In the genomic region with DNA sequence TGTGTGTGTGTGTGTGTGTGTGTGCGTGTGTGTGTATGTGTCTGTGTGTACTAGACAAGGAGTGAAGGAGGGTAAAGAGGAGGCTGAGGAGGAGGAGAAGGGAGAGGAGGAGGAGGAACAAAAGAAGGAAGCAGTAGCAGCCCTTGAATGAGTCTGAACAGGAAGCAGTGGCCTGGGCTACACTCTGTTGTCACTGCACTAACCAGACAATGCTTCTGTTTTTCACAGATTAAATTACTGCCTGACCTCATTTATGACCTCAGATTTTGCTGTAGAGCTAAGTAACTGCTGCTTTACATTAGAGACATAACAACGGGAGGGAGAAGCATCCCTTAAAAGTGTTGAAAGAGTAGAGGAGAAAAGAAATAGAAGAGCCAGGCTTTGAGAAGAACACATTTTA, we compare ENCODE assay signal across 30 mouse cellular contexts. TPM values are rescaled to one million over a fixed set of nuclear protein-coding genes. Genes with fewer than 3 reads are reported as not detected.
A peak's percentile ranks its signal among the peaks of the same experiment; 100 is the strongest.
DNase-seq lines count a peak whose midpoint lies in the region; ATAC-seq lines count a peak whose summit lies in the region.
"Had no signal": no experiment of that assay in that cellular context is flagged by ENCODE, and none has a peak within 500 bp of the region (broad histone marks: within the 10 kb centered on the region; RNA-seq: fewer than 3 reads in every experiment).

No protein-coding gene starts in this region.

- no peak overlapping the region for H3K27ac ChIP-seq in hindbrain, embryonic 14.5 days
- no peak overlapping the region for H3K27ac ChIP-seq in hindbrain, embryonic 11.5 days (ENCODE audit: low read depth, low read length)
- H3K27ac ChIP-seq in midbrain, embryonic 16.5 days (ENCODE audit: low read length): no peak overlapping the region
- no peak overlapping the region for H3K27ac ChIP-seq in midbrain, embryonic 14.5 days (replicated peaks; ENCODE audit: low read depth, low read length)
- H3K27ac ChIP-seq in neural tube, embryonic 15.5 days (replicated peaks): no peak overlapping the region
- H3K27ac ChIP-seq: embryonic facial prominence, embryonic 12.5 days; forebrain, embryonic 12.5 days; heart, adult 2 months; heart, embryonic 13.5 days; limb, embryonic 12.5 days; midbrain, embryonic 12.5 days had no signal

- DNase-seq in hindbrain, embryonic 14.5 days (ENCODE audit: low spot score): no peak
- no peak for DNase-seq in hindbrain, embryonic 11.5 days (ENCODE audit: low spot score)
- DNase-seq in midbrain, embryonic 14.5 days: no peak
- DNase-seq in thymus, postnatal 4 days: no peak
- DNase-seq: adrenal gland, postnatal 10 days; cerebellum, adult 18-20 months; cerebellum, postnatal 14 days; gastrocnemius, postnatal 36 days; heart, adult 2 months; heart, postnatal 14 days; kidney, adult 2 months; kidney, postnatal 10 days; liver, postnatal 0 days; lung, postnatal 14 days; thymus, adult 18-20 months had no signal

- no peaks in the 10 kb centered on the region for H3K9me3 ChIP-seq in hindbrain, embryonic 14.5 days (ENCODE audit: control insufficient read depth, low read length)
- no peaks in the 10 kb centered on the region for H3K9me3 ChIP-seq in hindbrain, embryonic 11.5 days (ENCODE audit: control insufficient read depth, low read length)
- H3K9me3 ChIP-seq in midbrain, embryonic 16.5 days (replicated peaks; ENCODE audit: control insufficient read depth, low read length, poor library complexity, severe bottlenecking): no peaks in the 10 kb centered on the region
- no peaks in the 10 kb centered on the region for H3K9me3 ChIP-seq in midbrain, embryonic 14.5 days (ENCODE audit: control insufficient read depth, low read length)
- no peaks in the 10 kb centered on the region for H3K9me3 ChIP-seq in neural tube, embryonic 15.5 days (replicated peaks)
- H3K9me3 ChIP-seq: embryonic facial prominence, embryonic 12.5 days; forebrain, embryonic 12.5 days; heart, embryonic 13.5 days; limb, embryonic 12.5 days; midbrain, embryonic 12.5 days had no signal

- 46% methylated on average over 2 of the region's 2 CpGs for WGBS in hindbrain, embryonic 14.5 days
- 49% methylated on average over 2 of the region's 2 CpGs for WGBS in hindbrain, embryonic 11.5 days
- 61% methylated on average over 2 of the region's 2 CpGs for WGBS in midbrain, embryonic 16.5 days
- 56% methylated on average over 2 of the region's 2 CpGs for WGBS in midbrain, embryonic 14.5 days
- WGBS in neural tube, embryonic 15.5 days: 42% methylated on average over 2 of the region's 2 CpGs

- no peaks in the 10 kb centered on the region for H3K36me3 ChIP-seq in hindbrain, embryonic 14.5 days (replicated peaks; ENCODE audit: control insufficient read depth, insufficient read depth)
- no peaks in the 10 kb centered on the region for H3K36me3 ChIP-seq in hindbrain, embryonic 11.5 days (ENCODE audit: control insufficient read depth, insufficient read depth, low read length)
- no peaks in the 10 kb centered on the region for H3K36me3 ChIP-seq in midbrain, embryonic 16.5 days (ENCODE audit: control insufficient read depth, insufficient read depth, low read length)
- no peaks in the 10 kb centered on the region for H3K36me3 ChIP-seq in midbrain, embryonic 14.5 days (ENCODE audit: control insufficient read depth, insufficient read depth, low read length)
- no peaks in the 10 kb centered on the region for H3K36me3 ChIP-seq in neural tube, embryonic 15.5 days
- H3K36me3 ChIP-seq: embryonic facial prominence, embryonic 12.5 days; forebrain, embryonic 12.5 days; G1E; heart, embryonic 13.5 days; limb, embryonic 12.5 days; midbrain, embryonic 12.5 days had no signal

- peaks cover 42% of the 10 kb centered on the region for H3K27me3 ChIP-seq in hindbrain, embryonic 14.5 days (ENCODE audit: control insufficient read depth, insufficient read depth, low read length)
- peaks cover 29% of the 10 kb centered on the region for H3K27me3 ChIP-seq in hindbrain, embryonic 11.5 days (ENCODE audit: control insufficient read depth, insufficient read depth, low read length)
- no peaks in the 10 kb centered on the region for H3K27me3 ChIP-seq in midbrain, embryonic 16.5 days (ENCODE audit: control insufficient read depth, insufficient read depth, low read depth, low read length)
- peaks cover 36% of the 10 kb centered on the region for H3K27me3 ChIP-seq in midbrain, embryonic 14.5 days (ENCODE audit: control insufficient read depth, insufficient read depth, low read length)
- H3K27me3 ChIP-seq in neural tube, embryonic 15.5 days (replicated peaks): peaks cover 18% of the 10 kb centered on the region

- H3K4me3 ChIP-seq in hindbrain, embryonic 14.5 days (replicated peaks; ENCODE audit: low read length): no peak overlapping the region
- no peak overlapping the region for H3K4me3 ChIP-seq in hindbrain, embryonic 11.5 days (ENCODE audit: low read depth, low read length)
- no peak overlapping the region for H3K4me3 ChIP-seq in midbrain, embryonic 16.5 days (ENCODE audit: low read depth, low read length)
- H3K4me3 ChIP-seq in midbrain, embryonic 14.5 days (replicated peaks; ENCODE audit: low read depth, low read length): no peak overlapping the region
- 0 out of 2 replicates have a peak overlapping the region, but pooled peaks have one; percentile 4 for H3K4me3 ChIP-seq in neural tube, embryonic 15.5 days (replicated peaks)
- H3K4me3 ChIP-seq: embryonic facial prominence, embryonic 12.5 days; erythroblast, embryonic 14.5 days; forebrain, embryonic 12.5 days; heart, adult 2 months; heart, embryonic 13.5 days; limb, embryonic 12.5 days; midbrain, embryonic 12.5 days; myocyte had no signal

- H3K9ac ChIP-seq in hindbrain, embryonic 14.5 days: no peak overlapping the region
- no peak overlapping the region for H3K9ac ChIP-seq in hindbrain, embryonic 11.5 days (ENCODE audit: low read depth, low read length)
- H3K9ac ChIP-seq in midbrain, embryonic 16.5 days (ENCODE audit: low read depth, low read length): no peak overlapping the region
- no peak overlapping the region for H3K9ac ChIP-seq in midbrain, embryonic 14.5 days (replicated peaks; ENCODE audit: low read length)
- H3K9ac ChIP-seq in neural tube, embryonic 15.5 days (replicated peaks): no peak overlapping the region; the same call in 1 of the 2 replicates
- H3K9ac ChIP-seq: embryonic facial prominence, embryonic 12.5 days; forebrain, embryonic 12.5 days; heart, embryonic 13.5 days; limb, embryonic 12.5 days; liver, postnatal 0 days; midbrain, embryonic 12.5 days had no signal

- peak overlapping the region; percentile 15; the same call in 1 of the 2 replicates for H3K4me2 ChIP-seq in hindbrain, embryonic 14.5 days (replicated peaks)
- H3K4me2 ChIP-seq in hindbrain, embryonic 11.5 days (replicated peaks; ENCODE audit: low read depth, low read length): no peak overlapping the region
- H3K4me2 ChIP-seq in midbrain, embryonic 16.5 days (ENCODE audit: low read length): peak overlapping the region; percentile 25; the same call in 1 of the 2 replicates
- no peak overlapping the region for H3K4me2 ChIP-seq in midbrain, embryonic 14.5 days (ENCODE audit: low read length)
- peak overlapping the region; percentile 35 for H3K4me2 ChIP-seq in neural tube, embryonic 15.5 days
- H3K4me2 ChIP-seq: embryonic facial prominence, embryonic 12.5 days; forebrain, embryonic 12.5 days; heart, embryonic 13.5 days; limb, embryonic 12.5 days; liver, embryonic 11.5 days; midbrain, embryonic 12.5 days had no signal

- H3K4me1 ChIP-seq in hindbrain, embryonic 14.5 days (replicated peaks; ENCODE audit: control insufficient read depth, insufficient read depth, low read length): peaks cover 19% of the 10 kb centered on the region
- peaks cover 11% of the 10 kb centered on the region for H3K4me1 ChIP-seq in hindbrain, embryonic 11.5 days (replicated peaks; ENCODE audit: control insufficient read depth, insufficient read depth, low read length)
- peaks cover 8% of the 10 kb centered on the region for H3K4me1 ChIP-seq in midbrain, embryonic 16.5 days (ENCODE audit: control insufficient read depth, insufficient read depth, low read length)
- peaks cover 15% of the 10 kb centered on the region for H3K4me1 ChIP-seq in midbrain, embryonic 14.5 days (ENCODE audit: control insufficient read depth, insufficient read depth, low read length)
- peaks cover 41% of the 10 kb centered on the region for H3K4me1 ChIP-seq in neural tube, embryonic 15.5 days

- no peak for ATAC-seq in hindbrain, embryonic 14.5 days (ENCODE audit: low FRiP score)
- no peak for ATAC-seq in hindbrain, embryonic 11.5 days (ENCODE audit: low FRiP score)
- ATAC-seq in midbrain, embryonic 16.5 days: no peak
- ATAC-seq in midbrain, embryonic 14.5 days (ENCODE audit: low FRiP score, low TSS enrichment): no peak
- peak; percentile 50 for ATAC-seq in common myeloid progenitor, adult 5-6 weeks (replicated peaks; ENCODE audit: low read depth, poor library complexity, severe bottlenecking)
- ATAC-seq in neural tube, embryonic 15.5 days (ENCODE audit: low FRiP score): no peak
- ATAC-seq: inflammation-experienced regulatory T-cells, adult 6 months; liver, postnatal 0 days had no signal

RNA-seq across cellular contexts. Expression of a gene that starts 4.6 kb away (rescaled TPM):
- 11.6 and 12.2 TPM in 2 replicates for polyA plus RNA-seq in hindbrain, embryonic 14.5 days (2014; fragmentation: Nextera tagmentation; extraction: Ambion mirVana)
- 0.33 and 0.62 TPM in 2 replicates for polyA plus RNA-seq in hindbrain, embryonic 11.5 days (2014; fragmentation: Nextera tagmentation; extraction: Ambion mirVana)
- polyA plus RNA-seq in midbrain, embryonic 16.5 days (2015; fragmentation: Nextera tagmentation; extraction: Ambion mirVana): 14.1 and 15.7 TPM in 2 replicates
- 4.8 and 17.3 TPM in 2 replicates for polyA plus RNA-seq in midbrain, embryonic 14.5 days (2014; fragmentation: Nextera tagmentation; extraction: Ambion mirVana)
- total RNA-seq in common myeloid progenitor, adult 5-6 weeks (2017): not detected in 2 replicates
- 22.7 and 26.5 TPM in 2 replicates for polyA plus RNA-seq in neural tube, embryonic 15.5 days (2015; fragmentation: Nextera tagmentation; extraction: Ambion mirVana)
- total RNA-seq: G1E; gastrocnemius, adult 18-20 months; megakaryocyte, adult 5-6 weeks had no signal
- polyA plus RNA-seq: erythroblast, embryonic 14.5 days; G1E; heart, adult 2 months; heart, embryonic 13.5 days; inflammation-experienced regulatory T-cells, adult 6 months; liver, embryonic 11.5 days; liver, postnatal 0 days; myocyte had no signal

RNA-seq across cellular contexts. Expression of a gene that starts 52.9 kb away (rescaled TPM):
- polyA plus RNA-seq in hindbrain, embryonic 14.5 days (2014; fragmentation: Nextera tagmentation; extraction: Ambion mirVana): 7.9 and 9.3 TPM in 2 replicates
- polyA plus RNA-seq in hindbrain, embryonic 11.5 days (2014; fragmentation: Nextera tagmentation; extraction: Ambion mirVana): 7.0 TPM in 2 replicates
- polyA plus RNA-seq in midbrain, embryonic 16.5 days (2015; fragmentation: Nextera tagmentation; extraction: Ambion mirVana): 5.5 and 5.8 TPM in 2 replicates
- 0.96 and 5.1 TPM in 2 replicates for polyA plus RNA-seq in midbrain, embryonic 14.5 days (2014; fragmentation: Nextera tagmentation; extraction: Ambion mirVana)
- total RNA-seq in common myeloid progenitor, adult 5-6 weeks (2017): not detected in 2 replicates
- 7.2 and 9.1 TPM in 2 replicates for polyA plus RNA-seq in neural tube, embryonic 15.5 days (2015; fragmentation: Nextera tagmentation; extraction: Ambion mirVana)
- total RNA-seq: megakaryocyte, adult 5-6 weeks had no signal
- polyA plus RNA-seq: G1E; inflammation-experienced regulatory T-cells, adult 6 months had no signal

Comparison
In these comparisons a context has a peak if more than half of its experiments do, and no peak if none do; other contexts are left out.
1. H3K4me2 ChIP-seq: peak in hindbrain, embryonic 14.5 days (single experiment), midbrain, embryonic 16.5 days (single experiment) and neural tube, embryonic 15.5 days (single experiment); none in hindbrain, embryonic 11.5 days (single experiment) and midbrain, embryonic 14.5 days (single experiment).